Mouse (Mus musculus): ENCODE measurements around the gene C1qc.

C1qc gene

DNA sequence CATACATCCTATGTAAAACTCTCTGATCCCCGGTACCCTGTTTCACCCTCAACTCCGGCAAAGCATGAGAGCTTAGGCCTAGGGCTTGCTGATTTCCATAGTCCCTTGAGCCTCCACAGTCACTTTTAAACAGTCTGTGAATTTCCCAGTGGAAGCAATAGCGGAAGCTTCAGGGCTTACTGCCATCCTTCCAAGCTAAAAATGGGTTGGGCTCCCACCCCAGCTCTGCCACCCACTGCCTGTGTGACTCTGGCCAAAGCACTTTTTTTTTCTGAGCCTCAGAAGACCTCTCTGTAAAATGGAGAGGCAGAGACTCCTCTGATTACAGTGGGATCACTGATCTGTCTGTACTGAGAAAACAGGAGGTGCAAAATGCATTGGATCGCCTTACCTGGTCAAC, 44.3 kb downstream of the C1qc start:
- no peak for DNase-seq (ENCODE audit: low read depth)

GRCm38 (mm10) chr4:136847166-136847565, 45.7 kb downstream of the C1qc start:
- no peak for DNase-seq (ENCODE audit: low read depth)

DNA sequence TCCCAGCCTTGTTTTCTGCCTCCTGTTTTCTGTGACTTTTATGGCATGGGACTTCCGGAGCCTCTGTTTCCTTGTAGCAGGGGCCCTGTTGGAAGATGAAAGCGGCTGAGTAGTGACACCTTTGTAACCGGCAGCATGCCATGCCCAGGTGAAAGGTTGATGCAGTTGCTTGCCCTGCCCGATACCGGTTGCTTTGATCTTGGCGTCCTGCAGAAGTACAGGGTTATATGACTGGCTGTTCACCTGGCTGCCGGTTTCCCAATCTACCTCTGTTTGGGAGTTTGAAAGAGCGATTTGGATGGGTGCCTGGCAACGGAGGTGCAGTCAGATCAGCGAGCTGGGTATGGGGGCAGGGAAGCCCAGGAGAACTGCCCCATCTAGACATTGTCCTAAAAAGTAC, 50.1 kb downstream of the C1qc start:
- no peak for DNase-seq (ENCODE audit: low read depth)

GRCm38 (mm10) chr4:136842033-136842432, 50.8 kb downstream of the C1qc start:
- DNase-seq (ENCODE audit: low read depth) = no peak

DNA sequence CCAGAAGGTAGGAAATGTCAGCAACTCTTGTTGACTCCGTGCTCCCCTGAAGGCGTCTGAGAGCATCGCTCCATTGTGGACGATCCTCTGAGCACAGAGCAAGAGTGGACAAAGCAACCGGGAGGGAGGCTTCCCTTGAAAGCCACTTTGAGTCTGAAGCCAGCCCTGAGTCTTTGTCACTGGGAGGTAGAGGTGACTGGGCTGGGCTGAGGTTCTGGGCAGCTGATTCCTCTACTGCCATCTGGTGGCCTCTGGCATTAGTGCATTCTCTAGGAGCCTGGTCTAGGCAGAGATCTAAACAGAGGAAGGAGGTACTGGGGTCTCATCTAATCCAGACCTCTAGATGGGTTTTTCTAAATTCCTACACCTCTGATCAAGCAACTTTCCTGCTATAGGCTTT, 51.8 kb downstream of the C1qc start:
- no peak for DNase-seq (ENCODE audit: low read depth)

Measured in fibroblast of lung, adult 2 months (primary cell).